Mouse (Mus musculus) heart, embryonic 15.5 days (tissue): Measurements from ENCODE around the gene Ceacam3. TPM values are rescaled to one million over a fixed set of nuclear protein-coding genes. Genes with fewer than 3 reads are reported as not detected.
"Not testable (repeated sequence)": the region's sequence is repeated elsewhere in the genome, so short reads cannot be mapped to it uniquely, and the experiment has no call there.

ENCODE experiments used
- ATAC-seq: fragments of 200-750 bp; cut with Nextera tagmentation; replicated peaks from 2 replicates; pipeline ENCODE4 v1.8.0; 2017; ENCODE audit warnings: low read depth, moderate TSS enrichment; ENCODE audit not compliant: insufficient number of reproducible peaks, insufficient read depth, low FRiP score
- H3K27ac ChIP-seq: fragments of 300-500 bp; sonication (generic); 2 replicates; pipeline ENCODE4 v1.5.1; 2015; ENCODE audit warnings: mild to moderate bottlenecking, inconsistent platforms
- H3K27me3 ChIP-seq: fragments of 300-500 bp; sonication (generic); 2 replicates; pipeline ENCODE4 v1.6.1; 2015; ENCODE audit warnings: inconsistent platforms
- H3K36me3 ChIP-seq: fragments of 300-500 bp; sonication (generic); 2 replicates; pipeline ENCODE4 v1.6.1; 2015; ENCODE audit warnings: mild to moderate bottlenecking, inconsistent platforms
- H3K4me1 ChIP-seq: fragments of 300-500 bp; sonication (generic); replicated peaks from 2 replicates; pipeline ENCODE4 v1.6.1; 2015; ENCODE audit warnings: inconsistent platforms
- H3K4me2 ChIP-seq: fragments of 300-500 bp; sonication (generic); 2 replicates; pipeline ENCODE4 v1.6.1; 2015; ENCODE audit warnings: inconsistent platforms, mild to moderate bottlenecking, moderate library complexity
- H3K4me3 ChIP-seq: fragments of 300-500 bp; sonication (generic); 2 replicates; pipeline ENCODE4 v1.5.1; 2015; ENCODE audit warnings: mild to moderate bottlenecking, inconsistent platforms
- H3K9ac ChIP-seq: fragments of 300-500 bp; sonication (generic); 2 replicates; pipeline ENCODE4 v1.6.1; 2015; ENCODE audit warnings: mild to moderate bottlenecking, inconsistent platforms
- H3K9me3 ChIP-seq: fragments of 300-500 bp; sonication (generic); replicated peaks from 2 replicates; pipeline ENCODE4 v1.6.1; 2016; ENCODE audit warnings: inconsistent platforms
- WGBS: fragments of 180-500 bp; shearing (Covaris S2); methylation state at CpG from one replicate; pipeline ENCODE4 v1.1.7; 2015; ENCODE audit warnings: mixed read lengths; 5-methylcytosine and 5-hydroxymethylcytosine counted together
- polyA plus RNA-seq: library from polyadenylated mRNA; unstranded; fragments of >200 nt; fragmentation: Nextera tagmentation; extraction: Ambion mirVana; gene quantifications from 2 replicates; pipeline ENCODE4 v1.2.1, GENCODE M21; 2015

The Ceacam3 gene
- polyA plus RNA-seq = not detected in 2 replicates

DNA sequence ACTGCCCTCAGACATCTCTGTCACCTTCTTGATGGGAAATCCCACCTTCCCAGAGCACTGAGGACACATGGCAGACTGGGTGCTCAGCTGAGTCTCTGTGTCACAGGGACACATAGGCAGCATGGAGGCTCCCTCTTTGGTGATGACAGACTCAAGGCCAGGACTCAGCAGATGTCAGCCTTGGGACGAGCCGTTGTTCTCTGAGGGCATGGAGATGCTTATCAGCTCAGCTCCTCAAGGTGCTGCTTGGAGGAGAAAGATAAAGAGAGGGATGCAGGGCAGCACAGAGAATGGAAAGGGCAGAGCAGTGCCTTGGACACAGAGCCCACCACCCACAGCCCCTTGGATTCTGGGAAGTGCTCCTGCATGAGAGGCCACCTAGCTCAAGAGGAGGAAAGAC is at the start of gene Ceacam3:
Gene Ceacam3, plus strand, starts transcription at position 352 of the 400 bp plus-strand sequence.
- no peak for ATAC-seq
- no peak within 1 kb of the TSS for H3K4me2 ChIP-seq
- H3K9ac ChIP-seq = no peak within 1 kb of the TSS
- no peak within 1 kb of the TSS for H3K27ac ChIP-seq
- H3K9me3 ChIP-seq = no peaks in the 10 kb centered on the region
- no peaks in the 10 kb centered on the region for H3K4me1 ChIP-seq
- no peaks in the 10 kb centered on the region for H3K36me3 ChIP-seq
- 56% methylated on average over 2 of the region's 2 CpGs for WGBS
- H3K4me3 ChIP-seq = no peak within 1 kb of the TSS
- no peaks in the 10 kb centered on the region for H3K27me3 ChIP-seq

DNA sequence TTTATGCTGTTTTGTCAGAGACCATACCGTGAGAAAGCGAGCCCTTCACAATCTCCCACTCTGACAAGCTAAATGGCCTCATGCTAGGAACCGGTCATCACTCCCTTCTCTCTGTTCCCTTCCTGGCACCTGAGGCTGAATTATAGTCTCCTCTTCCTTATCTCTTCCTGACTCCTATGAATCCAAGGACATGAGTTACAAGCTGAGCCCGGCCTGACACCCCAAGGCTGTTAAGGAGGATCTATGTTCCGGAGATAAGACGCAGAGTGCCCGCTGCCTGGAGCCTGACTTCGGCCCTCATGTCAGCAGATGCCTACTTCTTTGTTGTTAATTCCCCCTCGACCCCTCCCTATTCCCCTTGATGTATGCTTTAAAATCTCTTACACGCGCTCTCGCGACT is 48.5 kb upstream of the Ceacam3 start:
- 79% methylated on average over 13 of the region's 13 CpGs for WGBS
- H3K4me2 ChIP-seq, H3K36me3 ChIP-seq, H3K9me3 ChIP-seq, ATAC-seq, H3K9ac ChIP-seq, H3K4me3 ChIP-seq, H3K27ac ChIP-seq, H3K4me1 ChIP-seq, H3K27me3 ChIP-seq: not testable (repeated sequence)

GRCm38 (mm10) chr7:17135307-17135706 is 14.8 kb upstream of the Ceacam3 start:
- Histone ChIP-seq H3K9ac (no peak overlapping the region), H3K4me2 (no peak overlapping the region), H3K27ac (no peak overlapping the region), H3K27me3 (no peaks in the 10 kb centered on the region), H3K9me3 (no peaks in the 10 kb centered on the region), H3K4me3 (no peak overlapping the region), H3K4me1 (no peaks in the 10 kb centered on the region), H3K36me3 (no peaks in the 10 kb centered on the region)
- no peak for ATAC-seq
- 75% methylated on average over 1 of the region's 1 CpGs for WGBS

- Histone ChIP-seq H3K4me3 (no peak overlapping the region), H3K27ac (no peak overlapping the region), H3K4me1 (no peaks in the 10 kb centered on the region), H3K4me2 (no peak overlapping the region), H3K36me3 (no peaks in the 10 kb centered on the region), H3K9me3 (no peaks in the 10 kb centered on the region), H3K27me3 (no peaks in the 10 kb centered on the region), H3K9ac (no peak overlapping the region)
- ATAC-seq = no peak
- WGBS = 33% methylated on average over 2 of the region's 2 CpGs
Measured at GRCm38 (mm10) chr7:17155634-17156033, 5.6 kb downstream of the Ceacam3 start.

DNA sequence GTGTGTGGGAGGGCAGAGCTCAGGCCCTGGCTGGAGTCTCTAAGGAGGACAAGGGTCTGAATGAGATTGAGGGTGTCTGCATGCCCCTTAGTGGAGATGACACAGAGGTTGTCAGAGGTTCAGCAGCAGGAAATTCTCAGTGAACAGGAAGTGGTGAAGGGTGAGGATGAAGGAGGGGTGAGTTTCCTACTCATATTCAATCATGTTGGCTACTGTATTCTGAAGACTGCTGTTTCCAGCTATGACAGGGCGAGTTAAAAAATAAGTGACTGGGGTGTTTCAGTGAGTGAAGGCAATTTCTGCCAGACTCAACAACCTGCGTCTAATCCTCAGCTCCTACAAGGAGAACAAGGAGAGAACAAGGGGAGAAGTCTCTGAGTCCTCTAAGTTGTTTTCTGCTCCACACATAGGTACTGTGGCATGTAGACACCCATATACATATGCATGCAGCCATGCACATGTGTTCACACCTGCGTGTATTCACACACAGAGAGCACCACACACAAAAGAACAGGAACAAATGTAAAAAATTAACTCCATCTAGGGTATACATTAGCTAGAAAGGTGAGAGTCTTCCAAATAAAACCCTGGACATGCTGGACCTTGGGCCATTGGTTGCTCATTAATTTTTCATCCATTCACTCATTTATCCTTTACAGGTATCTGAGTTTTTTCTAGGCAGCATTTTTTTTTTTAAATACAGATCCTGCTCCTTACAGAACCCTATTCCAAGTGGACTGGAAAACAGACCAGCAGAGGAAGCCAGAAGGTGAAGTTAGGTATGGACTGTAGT is 7.0 kb downstream of the Ceacam3 start:
- Histone ChIP-seq H3K9me3 (no peaks in the 10 kb centered on the region), H3K4me3 (no peak overlapping the region), H3K27ac (no peak overlapping the region), H3K4me2 (no peak overlapping the region), H3K27me3 (no peaks in the 10 kb centered on the region), H3K36me3 (no peaks in the 10 kb centered on the region), H3K4me1 (no peaks in the 10 kb centered on the region), H3K9ac (no peak overlapping the region)
- 45% methylated on average over 3 of the region's 3 CpGs for WGBS
- no peak for ATAC-seq

- Histone ChIP-seq H3K4me1 (no peaks in the 10 kb centered on the region), H3K27me3 (no peaks in the 10 kb centered on the region), H3K4me2 (no peak overlapping the region), H3K36me3 (no peaks in the 10 kb centered on the region), H3K9ac (no peak overlapping the region), H3K9me3 (no peaks in the 10 kb centered on the region), H3K4me3 (no peak overlapping the region), H3K27ac (no peak overlapping the region)
- WGBS = 63% methylated on average over 7 of the region's 7 CpGs
- no peak for ATAC-seq
Measured at GRCm38 (mm10) chr7:17159011-17159410, 8.9 kb downstream of the Ceacam3 start.

DNA sequence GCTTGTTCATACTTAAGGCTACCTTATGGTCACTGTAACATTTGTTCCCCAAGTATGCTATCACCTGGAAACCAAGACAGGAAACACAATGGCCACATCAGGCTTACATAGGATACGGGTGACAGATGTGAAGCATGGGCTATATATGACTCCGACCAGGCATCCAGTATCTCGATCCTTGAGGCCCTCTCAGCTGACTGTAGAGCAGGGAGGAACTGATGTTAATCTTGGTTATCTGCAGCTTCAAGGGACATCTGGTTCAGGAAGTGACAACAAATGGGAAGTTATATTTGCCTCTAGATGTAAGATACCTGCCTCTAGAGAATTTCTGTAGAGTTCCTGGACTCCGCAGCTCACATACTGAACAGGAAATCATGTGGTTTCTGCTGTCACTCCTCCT is 21.7 kb downstream of the Ceacam3 start:
- Histone ChIP-seq H3K9ac (no peak overlapping the region), H3K4me1 (no peaks in the 10 kb centered on the region), H3K27me3 (no peaks in the 10 kb centered on the region), H3K4me3 (no peak overlapping the region), H3K9me3 (no peaks in the 10 kb centered on the region; the same call in 1 of the 2 replicates), H3K4me2 (no peak overlapping the region), H3K27ac (no peak overlapping the region), H3K36me3 (no peaks in the 10 kb centered on the region)
- 67% methylated on average over 4 of the region's 4 CpGs for WGBS
- ATAC-seq = no peak

GRCm38 (mm10) chr7:17203177-17203576 is 53.1 kb downstream of the Ceacam3 start, which contains the start of gene Psg29:
Psg29 (plus strand) TSS chr7:17203477.
- Histone ChIP-seq H3K4me2 (no peak within 1 kb of the TSS), H3K27me3 (no peaks in the 10 kb centered on the region), H3K27ac (no peak within 1 kb of the TSS), H3K36me3 (no peaks in the 10 kb centered on the region), H3K9me3 (peaks cover 4% of the 10 kb centered on the region; the same call in 1 of the 2 replicates), H3K4me3 (no peak within 1 kb of the TSS), H3K4me1 (no peaks in the 10 kb centered on the region), H3K9ac (no peak within 1 kb of the TSS)
- no peak for ATAC-seq

DNA sequence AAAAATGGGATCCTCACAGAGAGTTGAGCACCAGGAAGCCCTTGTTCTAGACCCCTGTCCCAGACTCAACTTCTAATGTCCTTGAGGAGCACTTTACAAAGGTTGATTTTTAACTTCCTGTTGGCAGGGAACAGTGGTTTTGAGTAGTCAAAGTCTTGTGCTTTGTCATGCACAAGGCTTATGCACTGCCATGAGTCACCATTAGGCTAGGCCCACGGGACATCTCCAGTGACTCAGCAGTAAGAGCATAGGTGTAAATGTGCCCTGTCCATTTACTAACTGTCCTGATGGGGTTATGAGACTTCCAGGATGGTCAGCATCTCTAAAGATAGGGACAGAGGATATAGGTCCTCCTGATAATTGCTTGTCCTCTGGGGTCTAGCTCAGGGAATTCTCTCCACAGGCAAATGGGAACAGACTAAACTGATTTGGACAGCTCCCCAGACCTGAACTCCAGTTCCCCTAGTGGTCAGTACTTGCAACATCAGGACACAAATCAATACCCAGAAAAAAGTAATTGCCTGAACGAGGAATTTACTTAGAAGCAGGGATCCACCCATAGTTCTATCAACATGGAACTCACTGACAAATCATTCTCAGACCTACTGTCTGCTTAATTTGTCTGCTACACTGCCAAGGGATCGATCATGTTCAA is 55.6 kb downstream of the Ceacam3 start:
- no peak overlapping the region for H3K9ac ChIP-seq
- no peak for ATAC-seq
- peaks cover 7% of the 10 kb centered on the region; the same call in 1 of the 2 replicates for H3K9me3 ChIP-seq
- H3K4me2 ChIP-seq = no peak overlapping the region
- no peaks in the 10 kb centered on the region for H3K27me3 ChIP-seq
- H3K4me3 ChIP-seq = no peak overlapping the region
- WGBS = 56% methylated on average over 3 of the region's 3 CpGs
- H3K4me1 ChIP-seq = no peaks in the 10 kb centered on the region
- H3K36me3 ChIP-seq = no peaks in the 10 kb centered on the region
- H3K27ac ChIP-seq = no peak overlapping the region

Other genes starting within 250 kb of the Ceacam3 start
- 0.86 and 1.2 TPM in 2 replicates for gene Ptgir, start 243.8 kb upstream of the Ceacam3 start, polyA plus RNA-seq
- gene Calm3, start 226.2 kb upstream of the Ceacam3 start, polyA plus RNA-seq = 96.4 and 98.4 TPM in 2 replicates
- 4.7 and 6.2 TPM in 2 replicates for gene Pnmal2, start 205.6 kb upstream of the Ceacam3 start, polyA plus RNA-seq
- 0.05 and 0.24 TPM in 2 replicates for gene Pnmal1, start 190.6 kb upstream of the Ceacam3 start, polyA plus RNA-seq
- 0.05 and 0.23 TPM in 2 replicates for gene Gm42372, start 167.2 kb upstream of the Ceacam3 start, polyA plus RNA-seq
- gene Ccdc8, start 157.6 kb upstream of the Ceacam3 start, polyA plus RNA-seq = 28.1 and 34.0 TPM in 2 replicates
- gene Ppp5c, start 122.4 kb upstream of the Ceacam3 start, polyA plus RNA-seq = 82.5 and 99.2 TPM in 2 replicates
- gene Hif3a, start 87.9 kb upstream of the Ceacam3 start, polyA plus RNA-seq = 36.4 and 44.0 TPM in 2 replicates
- gene Psg16, start 76.2 kb upstream of the Ceacam3 start, polyA plus RNA-seq = 0.08 and 0.16 TPM in 2 replicates
- not detected in 2 replicates for gene Psg29, start 53.2 kb downstream of the Ceacam3 start, polyA plus RNA-seq